Mouse (Mus musculus): ENCODE measurements around the gene Gm11758. TPM values are rescaled to one million over a fixed set of nuclear protein-coding genes. Genes with fewer than 3 reads are reported as not detected.
"Not testable (repeated sequence)": the region's sequence is repeated elsewhere in the genome, so short reads cannot be mapped to it uniquely, and the experiment has no call there.

Gm11758 gene
- not detected for total RNA-seq (2021)

GRCm38 (mm10) chr4:73876166-73876565 lies at the start of gene Gm11758:
Gene Gm11758, minus strand, starts transcription at chr4:73876266.
- not testable (repeated sequence) for DNase-seq (ENCODE audit: extremely low spot score in 1 of 2, low spot score in 1 of 2)

GRCm38 (mm10) chr4:73920660-73921059 lies 44.6 kb upstream of the Gm11758 start, which contains the start of gene Gm11756:
Gene Gm11756, minus strand, starts transcription at chr4:73920760.
- not testable (repeated sequence) for DNase-seq (ENCODE audit: extremely low spot score in 1 of 2, low spot score in 1 of 2)

- not testable (repeated sequence) for DNase-seq (ENCODE audit: extremely low spot score in 1 of 2, low spot score in 1 of 2)
Observed at GRCm38 (mm10) chr4:73905853-73906252, 29.8 kb upstream of the Gm11758 start, which contains the start of gene Gm13871. Gene Gm13871, minus strand, starts transcription at chr4:73905953.

DNA sequence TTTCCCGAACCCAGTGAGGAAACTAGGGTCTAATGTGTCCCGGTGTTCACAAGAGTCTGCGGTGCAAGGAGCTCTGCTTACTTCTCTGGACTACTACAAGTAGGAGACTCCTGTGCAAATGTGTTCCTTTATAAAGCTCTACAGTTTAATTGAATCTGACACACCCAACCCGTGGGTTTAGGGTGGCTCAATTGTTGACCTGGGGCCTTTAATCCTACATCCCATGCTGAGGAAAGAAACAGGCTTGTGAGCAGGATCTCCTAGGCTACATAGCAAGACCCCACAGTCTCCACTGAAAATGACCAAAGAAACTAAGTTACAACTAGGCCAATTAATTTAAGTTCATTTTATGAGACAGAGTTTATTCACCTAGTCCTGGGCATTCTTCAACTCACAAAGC lies 14.9 kb upstream of the Gm11758 start, which contains the start of gene Gm11757:
TSS of gene Gm11757 (minus strand) at position 101 of the 400 bp plus-strand sequence.
- not testable (repeated sequence) for DNase-seq (ENCODE audit: extremely low spot score in 1 of 2, low spot score in 1 of 2)

DNA sequence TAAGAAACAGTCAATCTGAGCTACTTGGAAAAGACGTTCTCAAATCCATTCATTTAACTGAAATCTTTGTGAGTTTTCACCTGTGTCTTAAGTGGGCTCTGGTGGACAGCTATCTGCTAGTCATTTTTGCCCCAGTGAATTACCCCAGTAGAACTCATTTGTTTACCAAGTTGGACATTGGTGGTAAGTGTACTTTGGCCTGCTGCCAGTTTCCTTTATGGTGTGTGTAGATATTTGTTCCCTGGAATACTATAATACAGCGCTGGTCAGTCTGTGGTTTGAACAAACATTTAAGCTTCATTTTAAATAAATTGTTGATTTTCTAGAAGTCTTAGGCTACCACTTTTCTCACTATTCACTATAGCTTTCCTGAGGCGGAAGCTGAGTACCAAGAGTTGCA lies 49.5 kb downstream of the Gm11758 start:
- DNase-seq (ENCODE audit: extremely low spot score in 1 of 2, low spot score in 1 of 2) = no peak

Other genes with a start within 250 kb of the Gm11758 start
- not detected for gene Gm11236, start 238.1 kb downstream of the Gm11758 start, total RNA-seq (2021)
- not detected for gene Gm11239, start 207.9 kb downstream of the Gm11758 start, total RNA-seq (2021)
- not detected for gene Gm428, start 192.8 kb downstream of the Gm11758 start, total RNA-seq (2021)
- under 1 TPM; 0.12 to 0.21 TPM for gene Rasef, start 85.3 kb downstream of the Gm11758 start, total RNA-seq (2021)
- gene Gm11757, start 14.8 kb upstream of the Gm11758 start, total RNA-seq (2021) = not detected
- gene Gm13871, start 29.7 kb upstream of the Gm11758 start, total RNA-seq (2021) = not detected
- not detected for gene Gm11756, start 44.5 kb upstream of the Gm11758 start, total RNA-seq (2021)
- not detected for gene 2310002L09Rik, start 74.6 kb upstream of the Gm11758 start, total RNA-seq (2021)
- gene Frmd3, start 137.2 kb upstream of the Gm11758 start, total RNA-seq (2021) = 1 to 10 TPM; 3.9 to 5.1 TPM

Measured in layer of hippocampus, postnatal 25 days (tissue).